Mouse (Mus musculus) mouse trophoblast stem cell (cell line): ENCODE measurements at regions not wholly inside any gene's neighbourhood (a gene's known extent, or its start where the extent isn't known, plus 50 kb on each side); places are given as distances from the start of the nearest gene placed in this dataset.

Source experiments
- in situ Hi-C, 2 experiments: fragments of 300-500 bp; cut with MseI, MboI; formaldehyde crosslinking; loops; 2 replicates in 1 of 2; 3 replicates in 1 of 2; pipeline ENCODE4 v1.15.1; 2025

- in situ Hi-C loops = no loop called here
Observed at GRCm38 (mm10) chr6:7472366-7473026, 82.2 kb upstream of the Tac1 start.

GRCm38 (mm10) chr6:7473730-7474129 lies 80.9 kb upstream of the Tac1 start:
- in situ Hi-C loops = no loop called here

GRCm38 (mm10) chr6:7476907-7477306 lies 77.8 kb upstream of the Tac1 start:
- in situ Hi-C loops = no loop called here

GRCm38 (mm10) chr6:7494299-7494698 lies 60.4 kb upstream of the Tac1 start:
- in situ Hi-C loops = no loop called here

GRCm38 (mm10) chr6:7496766-7497165 lies 57.9 kb upstream of the Tac1 start:
- in situ Hi-C loops = no loop called here
